Mouse (Mus musculus) liver, embryonic 15.5 days (tissue): ENCODE measurements around the gene Igflr1. TPM values are rescaled to one million over a fixed set of nuclear protein-coding genes. Genes with fewer than 3 reads are reported as not detected.

ENCODE experiments used
- ATAC-seq: fragments of 200-750 bp; cut with Nextera tagmentation; 2 replicates; pipeline ENCODE4 v1.8.0; 2017; ENCODE audit warnings: moderate number of reproducible peaks, mild to moderate bottlenecking, moderate library complexity; ENCODE audit not compliant: insufficient read depth
- H3K27ac ChIP-seq: fragments of 300-500 bp; sonication (generic); replicated peaks from 2 replicates; pipeline ENCODE4 v1.5.1; 2015; ENCODE audit warnings: mild to moderate bottlenecking, inconsistent platforms
- H3K27me3 ChIP-seq: fragments of 300-500 bp; sonication (generic); 2 replicates; pipeline ENCODE4 v1.6.1; 2015; ENCODE audit warnings: mild to moderate bottlenecking, inconsistent platforms
- H3K36me3 ChIP-seq: fragments of 300-500 bp; sonication (generic); replicated peaks from 2 replicates; pipeline ENCODE4 v1.6.1; 2015; ENCODE audit warnings: moderate library complexity, mild to moderate bottlenecking, inconsistent platforms
- H3K4me1 ChIP-seq: fragments of 300-500 bp; sonication (generic); replicated peaks from 2 replicates; pipeline ENCODE4 v1.6.1; 2015; ENCODE audit warnings: inconsistent platforms
- H3K4me2 ChIP-seq: fragments of 300-500 bp; sonication (generic); 2 replicates; pipeline ENCODE4 v1.6.1; 2015; ENCODE audit warnings: moderate library complexity, mild to moderate bottlenecking, inconsistent platforms
- H3K4me3 ChIP-seq: fragments of 300-500 bp; sonication (generic); replicated peaks from 2 replicates; pipeline ENCODE4 v1.5.1; 2015; ENCODE audit warnings: mild to moderate bottlenecking, inconsistent platforms
- H3K9ac ChIP-seq: fragments of 300-500 bp; sonication (generic); 2 replicates; pipeline ENCODE4 v1.6.1; 2015; ENCODE audit warnings: moderate library complexity, mild to moderate bottlenecking, inconsistent platforms
- H3K9me3 ChIP-seq: fragments of 300-500 bp; sonication (generic); replicated peaks from 2 replicates; pipeline ENCODE4 v1.6.1; 2016; ENCODE audit warnings: inconsistent platforms
- WGBS: fragments of 180-500 bp; shearing (Covaris S2); methylation state at CpG from one replicate; pipeline ENCODE4 v1.1.7; 2015; ENCODE audit warnings: mixed read lengths; ENCODE audit not compliant: insufficient replicate concordance; 5-methylcytosine and 5-hydroxymethylcytosine counted together
- polyA plus RNA-seq: library from polyadenylated mRNA; unstranded; fragments of >200 nt; fragmentation: Nextera tagmentation; extraction: Ambion mirVana; gene quantifications from 2 replicates; pipeline ENCODE4 v1.2.1, GENCODE M21; 2015

Gene Igflr1
- polyA plus RNA-seq, 1 experiment from 2014 or later: 2.3 TPM

DNA sequence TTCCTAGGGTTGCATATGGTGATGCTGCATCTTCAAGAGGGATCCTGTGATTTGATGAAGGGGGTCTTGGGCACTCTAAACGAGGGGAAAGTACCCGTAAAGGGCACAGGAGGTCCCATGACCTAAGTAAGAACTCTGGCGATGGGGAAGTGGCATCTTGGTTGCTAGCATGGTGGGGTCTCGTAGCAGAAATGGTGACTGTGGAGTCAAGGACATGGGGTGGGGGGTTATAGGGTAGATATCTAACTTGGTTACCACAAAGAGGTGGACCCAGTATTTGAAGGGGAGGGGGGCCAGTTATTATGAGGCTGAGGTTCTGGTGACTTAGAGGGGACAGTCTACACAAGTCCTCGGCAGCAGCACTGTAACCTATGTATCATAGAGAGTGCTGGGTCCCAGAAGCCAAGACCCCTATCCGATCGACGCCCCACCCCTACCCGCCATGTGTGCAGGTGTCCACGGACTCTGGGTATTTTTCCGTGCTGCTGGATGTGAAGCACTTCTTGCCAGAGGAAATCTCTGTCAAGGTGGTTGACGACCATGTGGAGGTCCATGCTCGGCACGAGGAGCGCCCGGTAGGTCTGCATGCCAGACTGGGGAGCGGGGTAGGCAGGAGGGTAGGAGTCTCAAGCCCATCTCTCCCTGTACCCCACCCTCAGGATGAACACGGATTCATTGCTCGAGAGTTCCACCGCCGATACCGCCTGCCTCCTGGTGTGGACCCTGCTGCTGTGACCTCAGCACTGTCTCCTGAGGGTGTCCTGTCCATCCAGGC is 11.2 kb upstream of the Igflr1 start:
- Histone ChIP-seq H3K9me3 (no peaks in the 10 kb centered on the region), H3K4me2 (peak overlapping the region; percentile 97), H3K4me3 (peak overlapping the region; percentile 72), H3K4me1 (peaks cover 48% of the 10 kb centered on the region), H3K36me3 (peaks cover 43% of the 10 kb centered on the region), H3K27ac (peak overlapping the region; percentile 95; the same call in 1 of the 2 replicates), H3K9ac (peak overlapping the region; percentile 91; the same call in 1 of the 2 replicates), H3K27me3 (no peaks in the 10 kb centered on the region)
- WGBS: 80% methylated on average over 22 of the region's 22 CpGs
- ATAC-seq: no peak

DNA sequence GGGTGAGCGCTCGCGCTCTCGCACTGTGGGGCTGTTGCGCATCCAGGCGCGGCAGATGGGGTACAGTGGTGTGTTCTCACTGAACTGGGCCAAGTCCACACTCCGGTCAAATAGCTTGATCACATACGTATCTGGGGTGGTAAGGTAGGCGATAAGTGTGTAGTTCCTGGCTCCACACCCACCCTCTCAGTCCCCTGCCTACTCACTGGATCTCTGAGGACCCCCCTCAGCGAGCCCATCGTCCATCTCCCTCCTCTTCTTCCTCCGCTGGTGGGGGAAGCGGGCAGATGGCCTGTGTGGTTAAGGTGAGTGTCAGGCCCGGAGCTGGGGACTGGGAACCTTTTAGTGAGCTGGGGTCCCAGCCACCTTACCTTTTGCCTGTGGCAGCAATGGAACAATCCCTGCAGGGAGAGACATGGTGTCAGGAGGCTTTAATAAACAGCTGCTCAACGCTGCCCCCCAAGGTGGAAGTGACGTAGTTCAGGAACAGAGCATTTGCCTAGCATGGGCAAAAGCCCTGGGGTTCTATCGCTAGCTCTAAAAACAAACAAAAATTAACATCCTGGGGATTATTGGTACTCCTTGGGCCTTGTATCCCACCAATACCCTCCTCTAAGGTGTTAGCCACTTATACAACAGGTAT is 8.2 kb upstream of the Igflr1 start:
- WGBS: 88% methylated on average over 18 of the region's 18 CpGs
- Histone ChIP-seq H3K36me3 (peaks cover 42% of the 10 kb centered on the region), H3K4me1 (peaks cover 58% of the 10 kb centered on the region), H3K27me3 (no peaks in the 10 kb centered on the region), H3K9me3 (no peaks in the 10 kb centered on the region), H3K27ac (no peak overlapping the region), H3K4me2 (no peak overlapping the region), H3K4me3 (no peak overlapping the region), H3K9ac (no peak overlapping the region)
- ATAC-seq: no peak

DNA sequence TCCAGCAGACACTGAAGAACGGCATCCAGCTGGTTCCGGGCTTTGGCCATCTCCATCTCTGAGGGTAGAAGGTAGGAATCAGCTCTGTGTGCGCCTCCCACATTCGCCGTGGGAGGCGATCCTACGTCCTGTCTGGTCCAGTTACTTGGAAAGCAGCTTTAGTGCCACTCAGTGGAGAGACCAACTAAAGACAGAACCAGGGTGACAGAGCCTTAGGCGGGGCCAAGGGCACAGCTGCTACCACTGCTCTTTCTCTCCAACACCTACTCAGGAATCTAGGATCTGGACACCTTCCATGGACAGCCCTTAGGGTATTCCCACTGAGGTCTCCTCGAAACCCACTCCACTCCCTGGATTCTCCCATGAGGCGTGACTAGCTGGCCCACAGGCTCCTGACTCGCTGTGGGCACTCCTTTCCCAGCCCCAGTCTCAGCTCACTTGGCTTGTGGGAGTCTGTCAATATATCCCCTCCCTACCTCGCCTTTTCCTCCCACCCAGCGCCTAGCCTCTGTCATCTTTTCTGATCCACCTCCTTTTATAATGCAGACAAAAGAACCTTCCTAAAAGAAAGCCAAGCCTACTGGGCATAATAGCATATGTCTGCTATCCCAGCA is 7.2 kb upstream of the Igflr1 start:
- H3K36me3 ChIP-seq: peaks cover 42% of the 10 kb centered on the region
- ATAC-seq: no peak
- peak overlapping the region; percentile 87 for H3K27ac ChIP-seq
- peak overlapping the region; percentile 82 for H3K4me2 ChIP-seq
- no peaks in the 10 kb centered on the region for H3K9me3 ChIP-seq
- 83% methylated on average over 13 of the region's 13 CpGs for WGBS
- H3K4me3 ChIP-seq: peak overlapping the region; percentile 75
- no peaks in the 10 kb centered on the region for H3K27me3 ChIP-seq
- peak overlapping the region; percentile 74 for H3K9ac ChIP-seq
- H3K4me1 ChIP-seq: peaks cover 57% of the 10 kb centered on the region

DNA sequence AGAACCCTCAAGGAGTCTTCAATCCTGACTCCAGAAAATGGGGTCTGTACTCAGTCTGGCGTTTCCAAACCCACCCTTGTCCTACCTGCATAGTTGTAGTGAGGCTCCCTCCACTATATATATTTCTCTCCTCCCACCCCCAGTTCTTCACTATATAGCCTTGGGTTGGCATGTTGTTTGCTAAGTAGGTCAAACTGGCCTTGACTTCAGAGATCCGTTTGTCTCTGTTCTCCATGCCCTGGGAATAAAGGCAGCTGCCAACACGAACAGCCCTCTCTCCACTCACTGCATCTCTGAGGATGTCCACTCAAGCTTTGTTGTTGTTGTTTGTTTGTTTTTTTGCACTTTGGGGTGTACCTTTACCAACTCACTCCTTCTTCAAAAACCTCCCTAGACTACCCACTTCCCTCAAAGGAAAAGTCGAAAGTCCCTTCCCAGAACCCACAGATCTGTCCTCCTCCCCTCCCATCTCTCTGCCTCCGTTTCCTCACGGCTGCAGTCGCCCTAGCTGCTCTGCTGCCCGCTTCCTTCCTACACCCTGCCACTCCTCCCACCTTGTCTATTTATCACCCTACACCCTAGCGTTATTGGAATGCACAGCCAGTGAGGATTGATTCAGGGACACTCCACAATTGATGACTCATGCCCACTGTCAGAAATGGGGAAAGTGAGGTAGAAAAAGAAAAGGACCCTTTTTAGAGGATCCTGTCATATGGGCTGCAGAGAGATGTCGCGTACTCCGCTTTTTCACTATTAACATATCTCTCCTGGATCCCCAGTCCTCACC is 6.4 kb upstream of the Igflr1 start:
- Histone ChIP-seq H3K4me2 (peak overlapping the region; percentile 82), H3K27ac (peak overlapping the region; percentile 87), H3K9me3 (no peaks in the 10 kb centered on the region), H3K9ac (peak overlapping the region; percentile 74), H3K27me3 (no peaks in the 10 kb centered on the region), H3K4me3 (peak overlapping the region; percentile 75), H3K36me3 (peaks cover 42% of the 10 kb centered on the region), H3K4me1 (peaks cover 52% of the 10 kb centered on the region)
- 7% methylated on average over 12 of the region's 12 CpGs for WGBS
- peak; percentile 50 for ATAC-seq

DNA sequence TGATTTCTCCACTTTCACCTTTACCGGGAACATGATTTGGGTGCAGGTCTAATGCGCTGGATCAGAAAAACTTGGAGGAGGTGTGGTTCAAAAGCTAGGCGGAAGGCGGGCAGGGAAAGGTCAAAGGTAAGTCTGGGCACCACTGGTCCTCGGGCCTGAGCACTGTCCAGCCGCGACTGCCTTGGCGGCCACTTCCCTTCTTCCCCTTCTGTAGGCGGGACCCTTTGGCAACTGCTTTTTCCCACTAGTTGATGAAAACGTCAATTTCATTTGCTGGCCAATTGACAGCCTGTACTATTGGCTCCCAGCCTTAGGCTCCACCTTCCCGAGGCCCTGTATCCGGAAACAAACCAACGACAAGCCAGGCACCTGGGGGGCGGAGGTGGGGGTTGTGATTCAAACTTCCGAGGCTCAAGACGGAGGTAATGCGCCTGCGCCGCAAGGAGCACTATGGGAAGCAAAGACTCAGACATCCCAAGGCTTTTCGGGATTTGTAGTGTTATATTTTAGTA is 5.7 kb upstream of the Igflr1 start, which contains the start of gene Lin37:
Gene Lin37, minus strand, starts transcription at position 396 of the 512 bp plus-strand sequence.
- H3K36me3 ChIP-seq: peaks cover 37% of the 10 kb centered on the region
- H3K4me1 ChIP-seq: peaks cover 53% of the 10 kb centered on the region
- H3K27me3 ChIP-seq: no peaks in the 10 kb centered on the region
- no peaks in the 10 kb centered on the region for H3K9me3 ChIP-seq
- H3K27ac ChIP-seq: peak within 1 kb of the TSS; percentile 87
- H3K4me3 ChIP-seq: peak within 1 kb of the TSS; percentile 75
- peak within 1 kb of the TSS; percentile 82 for H3K4me2 ChIP-seq
- WGBS: under 1% methylated on average over 20 of the region's 20 CpGs
- ATAC-seq: peak; percentile 80
- peak within 1 kb of the TSS; percentile 74 for H3K9ac ChIP-seq

DNA sequence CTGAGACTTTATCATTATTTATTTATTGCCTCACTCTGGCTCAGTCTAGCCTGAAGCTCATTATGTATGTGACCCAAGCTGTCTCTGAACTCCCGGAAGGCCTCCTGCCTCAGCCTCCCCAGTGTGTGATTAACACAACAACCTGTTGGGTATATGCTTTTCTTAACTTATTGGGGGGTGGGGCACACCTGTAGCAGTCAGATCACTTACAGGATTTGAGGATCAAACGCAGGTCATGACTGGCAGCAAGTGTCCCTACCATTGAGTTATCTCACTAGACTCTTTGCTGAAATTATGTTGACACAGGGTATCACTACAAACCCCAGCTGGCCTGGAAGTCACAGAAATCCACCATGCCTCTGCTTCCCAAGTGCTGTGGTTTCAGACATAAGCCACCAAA is 4.9 kb upstream of the Igflr1 start:
- 77% methylated on average over 2 of the region's 2 CpGs for WGBS
- Histone ChIP-seq H3K9ac (peak overlapping the region; percentile 74; the same call in 1 of the 2 replicates), H3K4me1 (peaks cover 53% of the 10 kb centered on the region), H3K27me3 (no peaks in the 10 kb centered on the region), H3K36me3 (peaks cover 36% of the 10 kb centered on the region), H3K9me3 (no peaks in the 10 kb centered on the region), H3K4me3 (peak overlapping the region; percentile 75; the same call in 1 of the 2 replicates), H3K27ac (peak overlapping the region; percentile 87), H3K4me2 (peak overlapping the region; percentile 82; the same call in 1 of the 2 replicates)
- no peak for ATAC-seq

DNA sequence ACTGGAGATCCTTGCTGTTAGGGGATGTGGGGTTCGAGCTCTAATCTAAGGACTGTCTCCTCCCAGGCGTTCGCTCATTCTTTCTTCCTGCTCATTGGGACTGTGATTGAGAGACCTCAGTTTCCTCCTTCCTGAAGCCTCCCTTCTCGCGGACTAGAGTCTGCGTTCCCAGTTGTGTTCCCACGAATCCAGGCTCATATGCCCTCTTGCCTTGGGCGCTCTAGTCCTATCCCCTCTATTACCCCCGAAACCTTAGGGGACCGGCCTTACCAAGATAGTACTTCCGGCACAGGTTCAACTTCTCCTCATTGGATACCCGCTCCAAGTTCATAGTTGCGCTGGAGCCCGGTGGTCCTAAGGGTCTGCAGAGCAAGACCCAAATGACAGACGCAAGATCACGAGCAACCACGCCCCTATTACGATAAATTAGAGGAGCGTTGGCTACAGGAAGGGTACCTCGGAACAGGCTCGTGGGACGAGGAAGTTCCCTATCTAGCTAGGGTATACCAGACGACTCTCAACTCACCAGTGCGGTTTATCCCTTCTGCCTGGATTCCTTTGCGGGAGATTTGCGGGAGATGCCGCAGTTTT is 2.6 kb upstream of the Igflr1 start:
- WGBS: under 1% methylated on average over 27 of the region's 27 CpGs
- peak overlapping the region; percentile 70 for H3K9ac ChIP-seq
- peak overlapping the region; percentile 84 for H3K27ac ChIP-seq
- no peak for ATAC-seq
- peak overlapping the region; percentile 86 for H3K4me2 ChIP-seq
- peaks cover 31% of the 10 kb centered on the region for H3K36me3 ChIP-seq
- H3K9me3 ChIP-seq: no peaks in the 10 kb centered on the region
- H3K4me1 ChIP-seq: peaks cover 44% of the 10 kb centered on the region
- no peaks in the 10 kb centered on the region for H3K27me3 ChIP-seq
- H3K4me3 ChIP-seq: peak overlapping the region; percentile 71

DNA sequence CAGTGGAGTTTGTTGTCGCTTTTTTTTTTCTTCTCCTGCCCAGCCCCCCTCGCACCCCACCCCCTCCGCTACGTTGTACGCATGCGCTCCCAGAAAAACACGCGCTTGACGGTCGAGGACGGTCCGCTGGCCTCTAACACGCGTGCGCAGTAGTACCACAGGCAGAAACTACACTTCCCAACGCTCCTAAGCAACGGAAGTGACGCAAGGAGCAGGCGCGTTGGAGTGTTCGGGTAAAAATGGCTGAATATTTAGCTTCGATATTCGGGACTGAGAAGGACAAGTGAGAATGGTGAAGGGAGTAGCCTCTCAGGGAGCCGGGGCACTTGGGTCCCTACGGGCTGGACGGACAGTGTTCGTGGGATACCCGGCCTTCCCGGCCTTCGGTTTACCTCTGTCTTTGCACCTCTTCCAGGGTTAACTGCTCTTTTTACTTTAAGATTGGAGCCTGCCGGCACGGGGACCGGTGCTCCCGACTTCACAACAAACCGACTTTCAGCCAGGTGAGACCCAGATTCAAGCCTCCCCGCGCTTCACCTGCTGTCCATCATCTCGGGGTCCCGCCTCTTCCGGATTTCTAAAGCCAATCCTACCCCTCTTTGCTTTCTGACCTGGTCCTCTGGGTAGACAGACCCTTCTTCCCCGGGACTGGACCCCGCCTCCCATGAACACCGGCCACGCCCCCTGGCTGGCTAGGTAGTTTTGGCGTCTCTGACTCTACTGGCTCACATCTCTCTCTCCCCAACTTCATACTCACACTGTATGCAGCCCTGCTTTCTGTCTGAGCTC is 1.9 kb upstream of the Igflr1 start, which contains the start of the genes U2af1l4, Gm49396 and Psenen:
Gene U2af1l4, plus strand, starts transcription at position 185 of the 789 bp plus-strand sequence.
Gene Gm49396, plus strand, starts transcription at position 228 of the 789 bp plus-strand sequence.
Gene Psenen, minus strand, starts transcription at position 511 of the 789 bp plus-strand sequence.
- no peaks in the 10 kb centered on the region for H3K9me3 ChIP-seq

DNA sequence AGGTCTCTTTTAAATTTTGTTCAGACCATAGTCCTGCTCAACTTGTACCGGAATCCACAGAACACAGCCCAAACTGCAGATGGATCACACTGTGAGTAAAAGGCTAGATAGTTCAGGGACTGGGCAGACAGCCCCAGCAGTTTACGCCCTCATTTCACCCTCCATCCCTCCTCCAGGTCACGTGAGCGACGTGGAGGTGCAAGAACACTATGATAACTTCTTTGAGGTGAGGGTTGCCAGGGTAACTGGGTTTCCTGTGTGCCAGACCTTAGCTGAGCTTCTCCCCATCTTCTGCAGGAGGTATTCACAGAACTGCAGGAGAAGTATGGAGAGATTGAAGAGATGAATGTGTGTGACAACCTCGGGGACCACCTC is 1.3 kb upstream of the Igflr1 start:
- peak overlapping the region; percentile 92 for H3K27ac ChIP-seq
- peak overlapping the region; percentile 68 for H3K9ac ChIP-seq
- no peak for ATAC-seq
- WGBS: 28% methylated on average over 6 of the region's 6 CpGs
- peaks cover 32% of the 10 kb centered on the region for H3K4me1 ChIP-seq
- H3K36me3 ChIP-seq: peaks cover 38% of the 10 kb centered on the region
- H3K27me3 ChIP-seq: no peaks in the 10 kb centered on the region
- H3K9me3 ChIP-seq: no peaks in the 10 kb centered on the region
- peak overlapping the region; percentile 86 for H3K4me2 ChIP-seq
- peak overlapping the region; percentile 71 for H3K4me3 ChIP-seq

More for the DNA sequence above, 1.9 kb upstream of the Igflr1 start, which contains the start of the genes U2af1l4, Gm49396 and Psenen:
- Histone ChIP-seq H3K27me3 (no peaks in the 10 kb centered on the region), H3K36me3 (peaks cover 32% of the 10 kb centered on the region), H3K27ac (peak within 1 kb of the TSS; percentile 92), H3K4me3 (peak within 1 kb of the TSS; percentile 71), H3K9ac (peak within 1 kb of the TSS; percentile 70), H3K4me2 (peak within 1 kb of the TSS; percentile 86), H3K4me1 (peaks cover 38% of the 10 kb centered on the region)
- ATAC-seq: peak; percentile 80
- WGBS: under 1% methylated on average over 45 of the region's 45 CpGs
